Mouse (Mus musculus) bone marrow macrophage, adult 2 months (primary cell): ENCODE results near the gene Ripk1.

ENCODE experiments used
- CTCF ChIP-seq: IDR thresholded peaks from 2 replicates; pipeline ENCODE4 v1.5.1; 2012; ENCODE audit warnings: low read depth, mild to moderate bottlenecking, low read length, moderate library complexity
- POLR2A ChIP-seq: IDR thresholded peaks from 2 replicates; pipeline ENCODE4 v1.6.1; 2012; ENCODE audit warnings: mild to moderate bottlenecking, low read depth, low read length, borderline replicate concordance

- TF ChIP-seq CTCF (no peak), POLR2A (no peak)
Measured at GRCm38 (mm10) chr13:34053673-34054282, 51.6 kb downstream of the Ripk1 start.
